Mouse (Mus musculus): ENCODE measurements at regions not wholly inside any gene's neighbourhood (a gene's known extent, or its start where the extent isn't known, plus 50 kb on each side); places are given as distances from the start of the nearest gene placed in this dataset.

DNA sequence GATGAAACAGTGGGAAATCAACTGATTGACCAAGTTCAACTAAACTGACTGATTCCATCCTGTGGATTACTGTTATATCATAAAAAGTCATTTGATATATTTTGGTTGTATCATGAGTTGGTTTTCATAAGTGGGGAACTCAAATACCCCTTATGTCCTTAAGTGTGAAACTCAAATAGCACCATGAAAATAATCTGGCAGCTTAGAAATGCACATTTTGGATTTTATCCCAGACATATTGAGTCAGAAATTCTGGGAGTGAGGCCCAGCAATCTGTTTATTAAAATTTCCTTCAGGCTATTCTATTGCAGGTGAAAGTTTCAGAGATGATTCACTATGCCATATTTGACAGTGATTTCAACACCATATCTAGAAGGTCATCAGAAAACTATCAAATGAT, 1573.7 kb downstream of the Pcdh9 start:
- peak in 1 of 2 experiments; percentile 41 for DNase-seq

DNA sequence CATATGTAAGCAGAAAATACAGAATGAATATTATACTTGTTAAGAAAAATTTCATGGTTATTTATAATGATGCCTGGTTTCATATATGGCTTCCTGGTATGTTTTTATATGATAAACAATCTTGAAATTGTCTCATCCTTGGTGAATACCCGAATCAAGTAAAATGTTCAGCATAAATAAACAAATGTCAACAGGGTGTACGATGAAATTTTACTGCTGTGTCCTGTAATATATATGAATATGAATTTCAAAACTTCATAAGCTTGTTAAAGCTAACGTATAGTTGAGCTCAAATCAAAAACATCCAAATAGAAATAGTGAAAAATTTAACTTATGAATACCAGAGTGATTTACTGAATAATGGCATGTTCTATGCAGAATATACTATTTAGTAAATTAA, 1586.5 kb downstream of the Pcdh9 start:
- DNase-seq: no peak

DNA sequence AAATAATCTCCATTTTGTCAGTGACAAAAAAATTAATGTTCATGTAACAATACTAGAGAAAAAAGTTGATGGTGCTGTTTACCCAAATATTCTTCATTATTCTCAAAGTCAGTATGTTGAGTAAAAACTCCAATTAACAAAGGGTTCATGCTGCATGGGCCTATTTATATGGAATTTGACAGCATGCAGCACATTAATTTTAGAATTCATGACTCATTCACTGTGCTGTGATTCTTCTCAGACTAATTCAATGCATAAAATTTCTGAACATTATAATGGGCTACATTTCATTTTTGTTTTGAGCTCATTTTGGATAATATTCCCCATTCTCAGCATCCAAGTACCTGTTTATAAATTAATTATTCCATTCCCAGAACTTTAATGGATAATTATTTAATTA, 1619.3 kb downstream of the Pcdh9 start:
- DNase-seq: no peak

DNA sequence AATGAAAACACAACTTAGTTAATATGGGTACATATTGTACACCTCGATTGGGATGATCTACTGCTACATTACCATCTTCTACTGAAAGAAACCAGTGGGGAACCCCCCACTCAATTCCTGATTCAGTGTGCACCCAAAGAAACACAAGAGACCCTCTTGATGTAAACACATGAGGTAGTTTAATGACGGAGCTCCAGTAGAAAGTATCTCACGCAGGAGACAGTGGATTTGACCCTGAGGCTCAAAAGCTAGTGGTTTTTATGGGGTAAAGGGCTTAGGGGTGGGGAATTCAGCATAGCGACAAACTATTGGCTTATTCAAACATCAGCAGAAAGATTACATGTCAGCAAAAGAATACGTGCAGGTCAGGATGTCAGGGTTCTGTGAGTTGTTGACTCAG, 1667.7 kb downstream of the Pcdh9 start:
- DNase-seq: no peak

All from cerebellum, postnatal 14 days (tissue).